Mouse (Mus musculus): ENCODE data around the gene Mlip.

GRCm38 (mm10) chr9:77383951-77384350 is 31.2 kb upstream of the Mlip start:
- no peak for TF ChIP-seq POLR2A (IDR thresholded peaks at IDR 0.05; ENCODE audit: borderline replicate concordance, low read depth, low read length)
- TF ChIP-seq CTCF (IDR thresholded peaks at IDR 0.05; ENCODE audit: low read depth, low read length), result no peak
